Mouse (Mus musculus) CD8-positive naive resting alpha-beta T cell, adult 2 months (primary cell): ENCODE results near the gene Nmnat1.
A peak's percentile ranks its signal among the peaks of the same experiment; 100 is the strongest.
"Not testable (repeated sequence)": the region's sequence is repeated elsewhere in the genome, so short reads cannot be mapped to it uniquely, and the experiment has no call there.

Experiments
- DNase-seq, 2 experiments: peaks; one replicate each; pipeline ENCODE4 v3.0.0; 2022; ENCODE audit warnings: low read depth in 2 of 2, low spot score in 2 of 2

The Nmnat1 gene

GRCm38 (mm10) chr4:149491151-149491550 lies 6.1 kb upstream of the Nmnat1 start:
- DNase-seq, result no peak

GRCm38 (mm10) chr4:149489415-149490240 lies 4.6 kb upstream of the Nmnat1 start:
- no peak for DNase-seq

GRCm38 (mm10) chr4:149487729-149488128 lies 2.7 kb upstream of the Nmnat1 start:
- DNase-seq, result no peak

DNA sequence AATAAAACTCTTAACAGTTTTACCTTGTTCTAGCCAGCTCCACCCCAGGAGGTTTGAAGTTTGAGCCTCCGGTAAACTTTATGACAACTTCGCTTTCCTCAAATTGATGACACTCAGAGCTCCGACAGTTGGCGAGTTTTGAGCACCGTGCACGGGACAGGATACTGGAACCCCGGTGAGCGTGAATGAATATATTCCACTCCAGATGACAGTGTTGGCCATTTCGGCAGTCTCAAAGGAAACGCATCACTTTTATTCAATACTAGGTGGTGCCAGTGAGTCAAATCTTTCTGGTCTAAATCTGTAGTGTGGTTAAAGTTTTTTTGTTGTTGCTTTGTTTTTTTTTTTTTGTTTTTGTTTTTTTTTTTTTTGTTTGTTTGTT lies 814 bp upstream of the Nmnat1 start:
- DNase-seq, result peak in 1 of 2 experiments; percentile 30

DNA sequence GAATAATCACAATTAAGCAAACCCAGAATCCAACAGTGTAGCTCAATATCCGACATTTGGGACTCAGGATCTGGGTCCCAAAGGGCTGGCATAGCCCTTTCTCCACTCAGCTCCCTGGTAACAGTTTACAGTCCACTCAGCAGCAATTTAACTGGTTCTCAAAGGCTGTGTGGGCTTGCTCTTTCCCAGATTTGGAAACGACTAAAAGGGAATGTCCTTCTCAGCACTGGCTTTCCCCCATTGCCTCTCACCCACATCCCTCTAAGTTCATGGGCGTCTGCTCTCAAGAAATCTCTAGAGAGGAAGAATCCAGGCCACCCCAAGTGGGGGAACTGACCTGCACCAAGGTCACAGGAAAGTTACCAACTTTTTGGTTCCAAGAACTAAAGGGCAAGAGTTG lies 436 bp downstream of the Nmnat1 start:
- no peak for DNase-seq

DNA sequence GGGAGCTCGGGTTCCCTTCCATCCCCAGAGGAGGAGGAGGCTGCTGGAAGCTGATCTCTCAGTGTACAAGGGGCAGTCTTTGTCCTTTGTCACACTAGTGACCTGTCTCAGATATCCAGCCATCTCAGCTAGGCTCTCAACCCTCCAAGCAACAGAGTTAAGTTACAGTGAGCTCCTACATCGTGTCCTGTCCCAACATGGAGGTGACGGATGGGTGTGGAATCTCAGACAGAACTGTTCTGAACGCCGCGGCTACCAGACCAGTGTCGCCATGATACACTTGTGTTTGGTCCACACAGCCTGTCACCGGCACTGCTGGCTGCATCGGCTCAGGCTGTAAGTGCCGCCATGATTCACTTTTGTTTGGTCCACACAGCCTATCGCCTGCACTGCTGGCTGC lies 7.9 kb downstream of the Nmnat1 start, which contains the start of gene Tmem274:
Gene Tmem274, plus strand, starts transcription at position 301 of the 400 bp plus-strand sequence.
- no peak for DNase-seq

DNA sequence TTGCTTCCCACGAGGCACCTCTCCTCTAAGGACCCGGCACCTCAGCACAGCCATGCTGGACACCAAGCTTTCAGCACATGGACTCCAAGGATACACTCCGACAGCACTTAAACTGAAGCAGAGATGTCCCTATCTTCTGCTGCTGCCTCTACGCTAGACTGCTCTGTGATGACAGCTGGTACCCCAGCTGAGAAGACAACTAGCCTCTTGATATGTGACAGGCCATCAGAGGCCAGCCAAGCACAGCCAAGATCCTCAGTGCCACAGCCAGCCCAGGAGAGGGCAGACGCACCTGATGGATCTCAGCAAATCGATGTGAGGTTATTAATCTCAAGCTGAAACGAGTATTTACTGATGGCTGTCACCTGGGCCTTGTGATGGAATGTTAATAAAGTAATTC lies 9.9 kb downstream of the Nmnat1 start:
- no peak for DNase-seq

GRCm38 (mm10) chr4:149469557-149469956 lies 15.4 kb downstream of the Nmnat1 start:
- DNase-seq, result peak; percentile 57

GRCm38 (mm10) chr4:149463435-149463950 lies 21.5 kb downstream of the Nmnat1 start:
- DNase-seq, result no peak

GRCm38 (mm10) chr4:149462305-149462971 lies 22.6 kb downstream of the Nmnat1 start:
- DNase-seq, result no peak

DNA sequence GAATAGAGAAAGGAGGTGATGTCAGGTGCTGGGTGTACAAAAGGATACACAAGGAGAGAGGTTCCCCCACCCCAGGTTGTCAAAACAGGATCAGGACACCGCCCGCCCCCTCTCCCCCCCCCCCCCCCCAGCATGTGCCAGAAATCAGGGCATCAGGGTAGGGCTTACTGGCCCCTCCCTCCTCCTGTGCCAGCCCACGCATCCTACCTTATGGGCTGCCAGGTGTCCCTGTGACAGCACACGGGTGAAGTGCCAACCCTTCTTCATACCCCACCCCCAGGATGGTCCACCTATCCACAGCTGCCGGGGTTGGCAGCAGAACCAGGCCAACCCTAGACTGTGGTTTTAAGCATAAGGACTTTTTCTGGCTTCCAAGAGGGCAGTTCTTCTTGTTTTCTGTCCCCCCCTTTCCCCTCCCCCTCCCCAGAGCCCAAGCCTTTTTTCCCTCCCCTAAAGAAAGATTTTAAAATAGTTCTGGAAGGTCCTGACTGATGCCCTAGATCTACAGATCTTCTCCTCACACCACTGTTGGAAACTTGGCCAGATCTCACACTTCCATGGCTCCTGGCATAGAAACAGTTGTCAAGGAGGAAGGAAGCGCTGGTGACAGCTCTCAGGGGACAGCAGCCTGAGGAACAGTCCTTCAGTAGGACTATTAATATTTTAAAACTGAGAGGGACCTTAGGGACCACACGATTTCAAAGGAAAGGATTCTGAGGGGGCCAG lies 23.3 kb downstream of the Nmnat1 start:
- DNase-seq, result no peak

DNA sequence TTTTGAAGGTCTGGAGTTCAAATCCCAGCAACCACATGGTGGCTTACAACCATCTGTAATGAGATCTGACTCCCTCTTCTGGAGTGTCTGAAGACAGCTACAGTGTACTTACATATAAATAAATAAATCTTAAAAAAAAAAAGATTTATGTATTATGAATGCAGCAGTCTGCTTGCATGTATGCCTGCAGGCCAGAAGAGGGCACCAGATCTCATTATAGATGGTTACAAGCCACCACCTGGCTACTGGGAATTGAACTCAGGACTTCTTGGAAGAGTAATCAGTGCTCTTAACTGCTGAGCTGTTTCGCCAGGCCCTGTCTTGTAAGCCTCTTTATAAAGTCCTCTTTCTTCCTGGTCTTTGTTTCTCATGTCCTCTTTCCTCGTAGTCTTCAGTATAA lies 24.5 kb downstream of the Nmnat1 start:
- not testable (repeated sequence) for DNase-seq

DNA sequence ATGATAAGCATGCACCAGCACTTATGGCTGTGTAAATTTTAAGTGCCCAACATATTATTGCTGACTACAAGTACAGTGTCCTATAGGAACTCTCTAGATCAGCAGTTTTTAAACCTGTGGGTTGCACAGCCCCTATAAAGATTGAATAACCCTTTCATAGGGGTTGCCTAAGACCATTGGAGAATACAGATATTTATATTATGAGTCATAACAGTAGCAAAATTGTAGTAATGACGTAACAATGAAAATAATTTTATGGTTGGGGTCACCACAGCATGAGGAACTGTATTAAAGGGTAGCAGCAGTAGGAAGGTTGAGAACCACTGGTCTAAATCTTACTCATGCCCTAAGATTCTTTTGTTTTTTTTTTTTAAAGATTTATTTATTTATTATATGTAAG lies 25.6 kb downstream of the Nmnat1 start:
- DNase-seq, result no peak

DNA sequence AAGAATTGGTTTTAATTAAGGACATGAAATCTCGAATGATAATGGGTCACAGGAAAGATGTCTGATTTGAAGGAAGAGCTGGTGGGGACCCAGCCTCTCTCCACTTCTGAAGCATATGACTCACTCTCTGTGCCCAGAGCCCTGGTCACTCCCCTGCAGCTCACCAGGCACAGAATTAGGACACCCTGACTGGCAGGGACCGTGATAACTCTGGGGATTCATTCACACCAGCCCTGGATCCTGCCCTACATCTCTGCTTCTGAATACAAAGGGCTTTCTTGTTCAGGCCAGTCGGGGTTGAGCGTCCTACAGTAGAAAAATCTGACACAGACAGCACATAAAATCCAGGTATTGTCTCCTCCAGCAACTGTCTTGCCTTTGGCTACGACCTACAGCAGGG lies 26.5 kb downstream of the Nmnat1 start:
- no peak for DNase-seq

- DNase-seq, result no peak
Observed at GRCm38 (mm10) chr4:149457831-149458430, 27.1 kb downstream of the Nmnat1 start.

DNA sequence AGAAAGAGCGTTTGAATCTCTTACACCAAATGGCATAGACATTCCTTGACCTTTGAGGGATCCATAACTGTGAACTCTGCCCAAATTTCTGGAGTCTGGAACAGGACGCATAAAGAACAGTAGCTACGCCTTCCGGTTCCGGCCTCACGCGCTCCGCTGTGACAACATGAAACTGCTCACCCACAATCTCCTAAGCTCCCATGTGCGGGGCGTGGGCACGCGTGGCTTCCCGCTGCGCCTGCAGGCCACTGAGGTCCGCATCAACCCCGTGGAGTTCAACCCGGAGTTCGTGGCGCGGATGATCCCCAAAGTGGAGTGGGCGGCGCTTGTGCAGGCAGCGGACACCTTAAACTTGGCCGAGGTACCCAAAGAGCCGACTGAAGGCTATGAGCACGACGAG lies 27.8 kb downstream of the Nmnat1 start:
- not testable (repeated sequence) for DNase-seq

- no peak for DNase-seq
Observed at GRCm38 (mm10) chr4:149454879-149455278, 30.1 kb downstream of the Nmnat1 start, which contains the start of gene Rbp7. Gene Rbp7 (minus strand): TSS chr4:149454978.

- no peak for DNase-seq
Observed at GRCm38 (mm10) chr4:149454263-149454662, 30.7 kb downstream of the Nmnat1 start.

GRCm38 (mm10) chr4:149453656-149454055 lies 31.3 kb downstream of the Nmnat1 start:
- DNase-seq, result peak; percentile 56 to 70

- no peak for DNase-seq
Observed at GRCm38 (mm10) chr4:149450636-149451035, 34.4 kb downstream of the Nmnat1 start.

DNA sequence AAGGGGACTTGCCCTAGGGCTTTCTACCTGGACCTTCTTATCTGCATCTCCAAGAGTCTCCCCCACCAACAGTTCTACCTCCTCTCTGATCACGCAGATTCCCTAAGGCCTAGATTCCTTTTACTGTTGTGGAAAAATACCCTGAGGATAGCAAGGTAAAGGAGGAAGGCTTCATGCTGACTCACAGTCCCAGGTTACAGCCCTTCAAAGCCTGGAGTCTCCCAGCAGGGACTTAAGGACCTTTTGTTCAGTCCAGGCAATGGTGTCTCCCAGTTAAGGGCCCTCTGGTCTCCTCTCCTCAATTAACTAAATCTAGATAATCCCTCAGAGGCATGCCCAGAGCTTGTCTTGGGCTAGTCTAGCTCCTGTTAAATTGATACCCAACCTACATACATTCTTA lies 38.7 kb downstream of the Nmnat1 start:
- DNase-seq, result no peak
